Mouse (Mus musculus) heart, postnatal 0 days (tissue): ENCODE measurements around the gene Sos2.

Experiments
- CTCF ChIP-seq: IDR thresholded peaks from 2 replicates; pipeline ENCODE4 v1.5.1; 2016; ENCODE audit warnings: antibody characterized with exemption, control low read depth, low read depth
- EP300 ChIP-seq: IDR thresholded peaks from 2 replicates; pipeline ENCODE4 v1.6.1; 2016; ENCODE audit warnings: antibody characterized with exemption, low read depth

DNA sequence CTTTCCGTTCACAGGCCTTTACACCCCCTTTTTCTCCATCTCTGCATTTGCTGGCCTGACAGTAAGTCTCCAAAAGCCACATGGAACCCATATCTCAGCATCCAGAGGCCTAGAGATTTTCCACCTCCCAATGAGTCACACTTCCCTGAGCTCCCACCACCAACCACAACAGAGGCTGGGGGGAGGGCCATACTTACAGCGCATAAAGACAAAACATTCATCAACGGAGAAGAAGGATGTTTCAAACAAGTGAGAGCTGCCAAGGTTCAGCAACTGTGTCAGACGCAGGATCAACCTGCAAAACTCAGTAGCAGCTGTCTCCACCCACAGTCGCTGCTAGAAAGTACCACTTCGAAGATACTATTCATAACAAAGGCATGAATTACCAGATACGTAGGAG is 142.3 kb downstream of the Sos2 start:
- TF ChIP-seq EP300: no peak
- TF ChIP-seq CTCF: no peak
